Mouse (Mus musculus): ENCODE data around the gene Fbxo33. TPM values are rescaled to one million over a fixed set of nuclear protein-coding genes. Genes with fewer than 3 reads are reported as not detected.
"Not testable (repeated sequence)": the region's sequence is repeated elsewhere in the genome, so short reads cannot be mapped to it uniquely, and the experiment has no call there.

Fbxo33 gene
- 7.0 and 7.3 TPM in 2 replicates for polyA plus RNA-seq (2016; fragmentation: Nextera tagmentation; extraction: Ambion mirVana)

DNA sequence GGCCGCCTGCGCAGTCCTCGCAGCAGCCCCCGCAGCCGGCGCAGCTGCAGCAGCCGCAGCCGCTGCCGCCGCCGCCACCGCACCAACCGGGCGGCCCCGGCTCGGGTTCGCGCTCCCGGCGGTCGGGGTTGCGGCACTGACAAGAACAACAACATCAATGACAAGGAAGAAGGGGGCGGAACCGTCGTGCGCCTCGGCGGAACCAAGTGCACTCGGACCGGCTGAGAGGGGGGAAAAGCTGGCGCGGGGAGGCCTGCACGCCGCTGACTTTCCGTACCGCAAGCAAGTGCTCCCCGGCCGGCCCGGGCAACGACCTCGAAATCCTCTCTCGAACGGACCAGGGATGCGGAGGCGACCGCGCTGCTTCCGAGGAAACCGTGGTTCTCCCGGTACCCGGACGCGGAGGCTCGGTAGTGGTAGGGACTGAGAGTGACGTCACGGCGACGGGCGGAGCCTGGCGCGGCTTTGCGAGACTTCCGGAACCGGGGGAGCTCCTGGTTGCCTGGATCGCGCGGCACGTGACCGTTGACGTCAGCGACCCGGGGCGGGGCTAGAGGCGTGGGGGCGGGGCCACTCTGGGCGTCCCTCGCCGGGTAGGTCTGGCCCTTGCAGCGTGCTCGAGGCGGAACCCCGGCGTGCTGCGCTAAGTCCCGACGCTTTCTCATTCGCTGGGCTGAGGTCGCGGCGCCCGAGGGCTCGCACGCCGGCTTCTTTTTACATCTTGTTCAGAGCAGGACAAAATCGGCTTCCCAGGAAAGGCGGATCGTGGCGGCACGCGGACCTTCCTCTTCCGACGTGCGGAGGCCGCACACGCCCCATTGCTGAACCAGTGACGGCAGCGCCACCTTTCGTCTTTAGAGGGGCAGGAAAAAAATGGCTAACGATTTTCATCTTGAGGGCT is at the start of gene Fbxo33:
TSS of gene Fbxo33 (minus strand) at position 401 of the 901 bp plus-strand sequence.
- Histone ChIP-seq H3K27ac (peak within 1 kb of the TSS; percentile 97), H3K4me3 (peak within 1 kb of the TSS; percentile 96), H3K36me3 (no peaks in the 10 kb centered on the region), H3K27me3 (ENCODE audit: low read depth, poor library complexity, severe bottlenecking) (no peaks in the 10 kb centered on the region), H3K4me1 (peaks cover 16% of the 10 kb centered on the region), H3K9me3 (replicated peaks) (no peaks in the 10 kb centered on the region)
- DNase-seq (ENCODE audit: low spot score), result peak; percentile 100
- WGBS, result 2% methylated on average over 107 of the region's 109 CpGs

DNA sequence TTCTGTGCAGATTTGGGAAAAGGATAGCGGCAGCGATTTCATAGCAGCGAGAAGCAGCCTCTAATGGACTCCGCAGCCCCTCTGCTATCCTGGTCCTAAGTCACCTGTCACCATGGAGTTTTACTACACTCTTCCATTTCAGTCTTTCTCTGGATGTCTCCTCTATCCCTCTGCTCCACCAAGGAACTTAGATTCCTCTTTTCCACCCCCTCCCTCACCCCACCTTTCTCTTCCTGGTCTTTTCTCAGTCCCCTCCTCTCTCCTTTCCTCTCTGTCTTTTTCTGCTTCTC is 46.4 kb upstream of the Fbxo33 start:
- H3K4me1 ChIP-seq, result no peaks in the 10 kb centered on the region
- H3K9me3 ChIP-seq (replicated peaks), result no peaks in the 10 kb centered on the region
- no peak for DNase-seq (ENCODE audit: low spot score)
- no peak overlapping the region for H3K4me3 ChIP-seq
- H3K27me3 ChIP-seq (ENCODE audit: low read depth, poor library complexity, severe bottlenecking), result no peaks in the 10 kb centered on the region
- 84% methylated on average over 4 of the region's 4 CpGs for WGBS
- no peak overlapping the region for H3K27ac ChIP-seq
- no peaks in the 10 kb centered on the region for H3K36me3 ChIP-seq

DNA sequence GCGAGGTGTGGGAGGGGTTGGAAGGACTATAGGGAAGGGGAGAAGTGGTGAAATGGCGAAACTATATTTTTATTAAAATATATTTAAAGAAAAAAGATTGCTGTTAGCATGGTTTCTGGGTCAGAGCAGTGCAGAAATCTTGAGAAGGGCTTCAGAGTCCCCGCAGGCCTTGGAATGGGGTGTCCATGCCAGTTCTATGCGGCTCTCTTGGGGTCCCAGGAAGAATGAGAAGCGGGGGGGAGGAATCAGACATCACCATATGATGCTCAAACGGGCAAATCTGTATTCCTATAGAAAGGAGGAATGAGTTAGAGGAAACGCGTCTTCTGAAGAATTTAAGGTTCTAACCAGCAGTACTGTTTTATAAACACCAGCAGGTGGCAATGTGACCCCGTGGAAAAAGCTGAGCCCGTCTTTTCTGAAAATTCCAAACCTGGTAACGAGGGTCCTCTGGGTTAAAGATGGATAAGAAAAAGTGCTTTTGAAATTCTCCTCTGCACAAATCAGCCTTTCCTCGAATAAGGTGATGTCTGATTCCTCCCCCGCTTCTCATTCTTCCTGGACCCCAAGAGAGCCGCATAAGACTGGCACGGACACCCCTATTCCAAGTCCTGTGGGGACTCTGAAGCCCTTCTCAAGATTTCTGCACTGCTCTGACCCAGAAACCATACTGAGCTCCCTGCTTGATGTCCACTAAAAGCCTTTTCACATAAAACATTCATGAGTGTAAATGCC is 45.8 kb upstream of the Fbxo33 start:
- H3K36me3 ChIP-seq, result no peaks in the 10 kb centered on the region
- 36% methylated on average over 15 of the region's 15 CpGs for WGBS
- H3K27ac ChIP-seq, result no peak overlapping the region
- H3K27me3 ChIP-seq (ENCODE audit: low read depth, poor library complexity, severe bottlenecking), result no peaks in the 10 kb centered on the region
- H3K4me1 ChIP-seq, result no peaks in the 10 kb centered on the region
- H3K4me3 ChIP-seq, result no peak overlapping the region
- H3K9me3 ChIP-seq (replicated peaks), result no peaks in the 10 kb centered on the region
- peak; percentile 66 for DNase-seq (ENCODE audit: low spot score)

DNA sequence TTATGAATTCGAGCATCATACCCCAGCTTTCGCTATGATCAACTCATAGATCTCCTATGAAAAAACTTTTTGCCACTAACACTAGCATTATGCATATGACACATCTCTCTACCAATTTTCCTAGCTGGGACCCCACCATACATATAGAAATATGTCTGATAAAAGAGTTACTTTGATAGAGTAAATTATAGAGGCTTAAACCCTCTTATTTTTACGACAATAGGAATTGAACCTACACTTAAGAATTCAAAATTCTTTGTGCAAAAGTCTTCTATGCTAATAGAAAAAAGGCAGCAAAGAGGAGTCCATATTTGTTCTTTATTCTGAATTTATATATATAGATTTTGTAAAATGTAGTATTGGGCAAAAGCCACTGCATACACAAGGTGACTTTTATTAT is 43.3 kb upstream of the Fbxo33 start:
- no peaks in the 10 kb centered on the region for H3K27me3 ChIP-seq (ENCODE audit: low read depth, poor library complexity, severe bottlenecking)
- no peaks in the 10 kb centered on the region for H3K9me3 ChIP-seq (replicated peaks)
- WGBS, result 91% methylated on average over 3 of the region's 3 CpGs
- H3K4me1 ChIP-seq, result no peaks in the 10 kb centered on the region
- no peak overlapping the region for H3K27ac ChIP-seq
- DNase-seq (ENCODE audit: low spot score), result no peak
- H3K36me3 ChIP-seq, result no peaks in the 10 kb centered on the region
- H3K4me3 ChIP-seq, result no peak overlapping the region

DNA sequence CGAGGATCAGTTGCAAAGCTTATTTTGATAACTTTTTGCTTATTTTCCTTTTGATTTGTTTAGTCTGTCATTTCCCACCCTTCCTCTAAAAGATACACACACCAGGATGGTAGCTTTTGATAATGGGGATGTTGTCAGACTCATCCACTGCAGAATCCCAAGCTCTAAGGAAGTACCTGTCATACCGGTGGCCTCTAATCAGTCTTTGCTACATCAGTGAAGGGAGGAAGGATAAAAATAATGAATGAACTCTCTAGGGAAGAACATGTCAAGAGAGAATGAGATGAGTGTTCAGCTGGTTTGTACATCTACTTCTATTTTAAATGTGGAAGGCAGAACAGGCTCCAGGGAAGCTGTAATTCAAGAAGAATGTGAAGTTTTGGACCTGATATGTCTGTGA is 41.3 kb upstream of the Fbxo33 start:
- no peaks in the 10 kb centered on the region for H3K36me3 ChIP-seq
- H3K4me3 ChIP-seq, result no peak overlapping the region
- peaks cover 2% of the 10 kb centered on the region; the same call in 1 of the 2 replicates for H3K4me1 ChIP-seq
- no peak for DNase-seq (ENCODE audit: low spot score)
- H3K27ac ChIP-seq, result no peak overlapping the region
- no peaks in the 10 kb centered on the region for H3K27me3 ChIP-seq (ENCODE audit: low read depth, poor library complexity, severe bottlenecking)
- no peaks in the 10 kb centered on the region for H3K9me3 ChIP-seq (replicated peaks)
- WGBS, result 80% methylated on average over 2 of the region's 2 CpGs

DNA sequence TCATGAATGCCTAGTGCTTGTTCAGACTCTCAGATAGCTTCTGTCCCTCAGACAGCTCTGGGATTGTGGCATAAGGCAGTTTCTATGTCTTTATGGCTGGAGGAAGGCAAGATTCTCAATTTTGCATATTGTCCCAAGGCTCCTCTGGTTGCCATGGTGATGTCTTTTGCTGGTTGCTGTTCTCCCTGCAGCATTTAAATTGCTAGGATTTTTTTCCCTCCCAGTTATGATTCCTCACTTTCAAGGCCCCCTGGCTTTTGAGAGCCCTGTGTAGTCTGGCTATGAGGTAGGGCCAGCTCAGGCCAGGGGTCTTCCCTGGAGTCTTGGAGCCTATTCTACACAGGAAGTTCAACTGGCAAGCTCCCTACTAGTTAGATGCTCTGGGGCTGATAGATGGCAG is 40.8 kb upstream of the Fbxo33 start:
- H3K9me3 ChIP-seq (replicated peaks), result no peaks in the 10 kb centered on the region

DNA sequence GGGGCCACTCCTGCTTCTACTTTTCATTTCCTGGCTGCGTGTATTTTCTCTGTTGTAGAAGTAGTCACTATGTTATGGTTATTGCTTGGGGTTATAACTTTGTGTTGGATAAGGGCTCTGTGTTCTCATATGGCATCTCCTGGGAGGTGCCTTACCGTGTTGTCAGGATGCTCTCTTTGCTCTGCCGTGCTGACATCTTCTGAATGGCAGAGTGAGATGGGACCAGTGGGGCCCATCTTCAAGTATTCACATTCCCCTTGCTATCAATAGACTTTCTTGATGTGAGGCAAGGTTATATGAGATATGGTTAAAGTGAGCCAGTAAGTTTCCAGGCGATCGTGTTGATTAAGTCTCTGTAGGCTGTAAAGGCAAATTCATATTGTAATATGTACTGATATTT is 39.5 kb upstream of the Fbxo33 start:
- Histone ChIP-seq H3K9me3 (replicated peaks) (no peaks in the 10 kb centered on the region), H3K27me3 (ENCODE audit: low read depth, poor library complexity, severe bottlenecking) (no peaks in the 10 kb centered on the region), H3K27ac (no peak overlapping the region), H3K36me3 (no peaks in the 10 kb centered on the region), H3K4me1 (peaks cover 12% of the 10 kb centered on the region; the same call in 1 of the 2 replicates), H3K4me3 (no peak overlapping the region)
- no peak for DNase-seq (ENCODE audit: low spot score)
- WGBS, result 93% methylated on average over 5 of the region's 5 CpGs

More for the DNA sequence above, 40.8 kb upstream of the Fbxo33 start:
- no peak for DNase-seq (ENCODE audit: low spot score)
- Histone ChIP-seq H3K27ac (no peak overlapping the region), H3K4me3 (no peak overlapping the region), H3K36me3 (no peaks in the 10 kb centered on the region), H3K4me1 (peaks cover 5% of the 10 kb centered on the region; the same call in 1 of the 2 replicates), H3K27me3 (ENCODE audit: low read depth, poor library complexity, severe bottlenecking) (no peaks in the 10 kb centered on the region)

DNA sequence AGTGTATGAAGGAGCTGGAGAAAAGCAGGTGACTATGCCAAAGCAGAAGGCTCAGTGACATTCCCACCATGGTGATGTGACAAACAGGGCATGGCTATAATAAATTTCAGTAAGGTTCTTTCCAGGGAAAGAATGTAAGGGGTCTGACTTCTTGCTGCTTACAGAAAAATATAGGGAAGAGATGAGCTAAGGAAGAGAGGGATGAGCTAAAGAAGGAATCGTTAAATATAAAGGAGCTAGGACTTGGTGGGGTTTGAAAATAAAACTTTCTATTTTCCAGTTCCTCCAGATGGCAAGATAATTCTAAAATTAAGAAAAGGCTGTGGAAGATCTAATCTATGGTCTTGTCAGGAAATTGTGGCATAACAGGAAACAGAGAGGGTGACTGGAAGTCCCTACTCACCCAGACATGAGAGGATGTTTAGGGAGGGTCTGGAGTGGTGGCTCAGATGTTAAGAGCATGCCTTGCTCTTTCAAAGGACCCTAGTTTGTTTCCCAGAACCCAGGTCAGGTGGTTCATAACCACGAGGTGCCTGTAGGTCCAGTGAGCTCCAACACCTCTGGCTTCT is 30.8 kb upstream of the Fbxo33 start:
- WGBS, result 79% methylated on average over 2 of the region's 2 CpGs
- H3K4me3 ChIP-seq, result no peak overlapping the region
- H3K9me3 ChIP-seq (replicated peaks), result no peaks in the 10 kb centered on the region
- H3K4me1 ChIP-seq, result peaks cover 7% of the 10 kb centered on the region; the same call in 1 of the 2 replicates
- DNase-seq (ENCODE audit: low spot score), result no peak
- H3K27me3 ChIP-seq (ENCODE audit: low read depth, poor library complexity, severe bottlenecking), result no peaks in the 10 kb centered on the region
- no peaks in the 10 kb centered on the region for H3K36me3 ChIP-seq
- H3K27ac ChIP-seq, result no peak overlapping the region

DNA sequence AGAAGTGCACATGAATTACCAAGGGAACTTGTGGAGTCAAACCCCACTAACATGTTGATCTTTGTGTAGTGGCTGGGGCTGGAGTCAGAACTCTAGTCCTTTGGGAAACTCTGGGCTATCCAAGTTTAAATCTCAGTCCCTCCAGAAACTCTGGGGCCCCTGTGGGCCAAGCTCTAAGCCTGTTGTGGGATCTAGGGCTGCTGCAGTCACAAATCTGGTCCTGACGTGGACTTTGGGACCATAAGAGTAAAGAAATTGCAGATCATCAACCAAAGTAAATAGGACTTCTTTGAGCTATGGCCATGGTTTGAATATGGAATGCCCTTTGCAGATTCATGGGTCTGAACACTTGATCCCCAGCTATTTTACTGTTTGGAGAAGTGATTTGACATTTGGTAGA is 29.4 kb upstream of the Fbxo33 start:
- 82% methylated on average over 1 of the region's 1 CpGs for WGBS
- no peaks in the 10 kb centered on the region for H3K36me3 ChIP-seq
- no peak overlapping the region for H3K4me3 ChIP-seq
- H3K4me1 ChIP-seq, result no peaks in the 10 kb centered on the region
- no peak overlapping the region for H3K27ac ChIP-seq
- DNase-seq (ENCODE audit: low spot score), result no peak
- no peaks in the 10 kb centered on the region for H3K27me3 ChIP-seq (ENCODE audit: low read depth, poor library complexity, severe bottlenecking)
- H3K9me3 ChIP-seq (replicated peaks), result no peaks in the 10 kb centered on the region

DNA sequence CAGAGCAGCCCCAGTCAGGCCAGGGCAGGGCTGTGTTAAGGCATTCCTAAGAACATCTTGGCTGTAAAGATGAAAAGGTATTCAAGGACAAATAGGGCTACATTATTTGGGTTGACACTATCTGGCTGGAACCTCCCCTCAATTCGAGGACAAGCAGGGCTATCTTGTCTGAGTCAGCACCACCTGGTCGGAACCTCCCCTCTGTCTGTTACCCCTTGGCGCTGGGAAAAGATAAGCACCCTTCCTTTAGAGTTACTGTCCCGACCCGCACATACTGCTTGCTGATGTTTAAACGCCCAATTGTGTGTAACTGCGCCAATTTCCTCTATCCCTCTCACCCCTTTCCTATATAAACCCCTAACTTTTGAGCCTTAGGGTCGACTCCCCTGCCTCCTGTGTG is 21.5 kb upstream of the Fbxo33 start:
- 87% methylated on average over 8 of the region's 8 CpGs for WGBS
- H3K36me3 ChIP-seq; H3K27ac ChIP-seq; H3K4me1 ChIP-seq; DNase-seq (ENCODE audit: low spot score); H3K27me3 ChIP-seq (ENCODE audit: low read depth, poor library complexity, severe bottlenecking); H3K9me3 ChIP-seq (replicated peaks); H3K4me3 ChIP-seq: not testable (repeated sequence)

DNA sequence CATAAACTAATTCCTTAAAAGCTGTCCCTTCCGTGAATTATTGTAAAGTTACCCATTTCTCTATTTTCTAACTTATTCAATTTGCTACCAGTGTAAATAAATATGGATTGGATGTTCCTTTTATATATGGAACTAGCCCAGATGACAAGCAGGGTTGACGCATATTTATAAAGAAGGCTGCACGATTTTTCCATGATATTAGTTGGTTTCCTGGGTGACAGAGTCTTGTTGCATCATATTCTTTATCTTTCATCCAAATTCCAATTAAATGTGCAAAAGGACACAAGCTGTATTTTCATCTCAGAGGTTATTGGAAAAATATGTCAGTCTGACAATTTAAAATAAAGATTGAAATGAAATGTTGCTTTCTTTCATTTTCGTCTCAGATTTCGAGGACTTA is 18.9 kb upstream of the Fbxo33 start:
- H3K9me3 ChIP-seq (replicated peaks), result no peaks in the 10 kb centered on the region
- H3K27me3 ChIP-seq (ENCODE audit: low read depth, poor library complexity, severe bottlenecking), result no peaks in the 10 kb centered on the region
- DNase-seq (ENCODE audit: low spot score), result no peak
- no peak overlapping the region for H3K4me3 ChIP-seq
- H3K4me1 ChIP-seq, result no peaks in the 10 kb centered on the region
- no peak overlapping the region for H3K27ac ChIP-seq
- H3K36me3 ChIP-seq, result no peaks in the 10 kb centered on the region
- WGBS, result 94% methylated on average over 5 of the region's 5 CpGs

DNA sequence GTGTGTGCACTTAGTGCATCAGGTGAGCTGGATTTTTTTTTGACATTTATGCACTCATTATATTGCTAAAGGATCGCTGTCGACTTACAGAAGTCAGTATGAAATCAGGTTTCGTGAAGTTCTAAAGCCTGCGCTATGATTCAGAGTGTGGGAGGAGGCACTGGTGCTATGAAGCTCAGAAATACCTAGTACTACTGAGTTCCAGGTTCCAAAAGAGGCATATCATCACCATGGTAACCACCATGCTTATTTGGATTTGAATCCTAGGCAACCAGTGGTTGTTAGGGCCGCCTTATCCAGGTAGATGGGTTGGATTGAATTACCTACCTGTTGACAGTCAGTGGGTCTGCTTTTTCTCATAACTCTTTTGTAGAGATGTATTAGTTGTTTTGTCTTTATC is 8.9 kb upstream of the Fbxo33 start:
- DNase-seq (ENCODE audit: low spot score), result no peak

More for the DNA sequence above, 8.9 kb upstream of the Fbxo33 start:
- no peaks in the 10 kb centered on the region for H3K4me1 ChIP-seq
- WGBS, result 92% methylated on average over 5 of the region's 5 CpGs
- no peaks in the 10 kb centered on the region for H3K27me3 ChIP-seq (ENCODE audit: low read depth, poor library complexity, severe bottlenecking)
- no peak overlapping the region for H3K27ac ChIP-seq
- no peak overlapping the region for H3K4me3 ChIP-seq
- no peaks in the 10 kb centered on the region for H3K9me3 ChIP-seq (replicated peaks)
- no peaks in the 10 kb centered on the region for H3K36me3 ChIP-seq

Data from limb, embryonic 10.5 days (tissue).